Mouse (Mus musculus) liver, embryonic 15.5 days (tissue): ENCODE measurements around the gene Olfr99. TPM values are rescaled to one million over a fixed set of nuclear protein-coding genes. Genes with fewer than 3 reads are reported as not detected.

Experiments used
- ATAC-seq: fragments of 200-750 bp; cut with Nextera tagmentation; 2 replicates; pipeline ENCODE4 v1.8.0; 2017; ENCODE audit warnings: moderate number of reproducible peaks, mild to moderate bottlenecking, moderate library complexity; ENCODE audit not compliant: insufficient read depth
- H3K27ac ChIP-seq: fragments of 300-500 bp; sonication (generic); replicated peaks from 2 replicates; pipeline ENCODE4 v1.5.1; 2015; ENCODE audit warnings: mild to moderate bottlenecking, inconsistent platforms
- H3K27me3 ChIP-seq: fragments of 300-500 bp; sonication (generic); 2 replicates; pipeline ENCODE4 v1.6.1; 2015; ENCODE audit warnings: mild to moderate bottlenecking, inconsistent platforms
- H3K36me3 ChIP-seq: fragments of 300-500 bp; sonication (generic); replicated peaks from 2 replicates; pipeline ENCODE4 v1.6.1; 2015; ENCODE audit warnings: moderate library complexity, mild to moderate bottlenecking, inconsistent platforms
- H3K4me1 ChIP-seq: fragments of 300-500 bp; sonication (generic); replicated peaks from 2 replicates; pipeline ENCODE4 v1.6.1; 2015; ENCODE audit warnings: inconsistent platforms
- H3K4me2 ChIP-seq: fragments of 300-500 bp; sonication (generic); 2 replicates; pipeline ENCODE4 v1.6.1; 2015; ENCODE audit warnings: moderate library complexity, mild to moderate bottlenecking, inconsistent platforms
- H3K4me3 ChIP-seq: fragments of 300-500 bp; sonication (generic); replicated peaks from 2 replicates; pipeline ENCODE4 v1.5.1; 2015; ENCODE audit warnings: mild to moderate bottlenecking, inconsistent platforms
- H3K9ac ChIP-seq: fragments of 300-500 bp; sonication (generic); 2 replicates; pipeline ENCODE4 v1.6.1; 2015; ENCODE audit warnings: moderate library complexity, mild to moderate bottlenecking, inconsistent platforms
- H3K9me3 ChIP-seq: fragments of 300-500 bp; sonication (generic); replicated peaks from 2 replicates; pipeline ENCODE4 v1.6.1; 2016; ENCODE audit warnings: inconsistent platforms
- WGBS: fragments of 180-500 bp; shearing (Covaris S2); methylation state at CpG from one replicate; pipeline ENCODE4 v1.1.7; 2015; ENCODE audit warnings: mixed read lengths; ENCODE audit not compliant: insufficient replicate concordance; 5-methylcytosine and 5-hydroxymethylcytosine counted together
- polyA plus RNA-seq: library from polyadenylated mRNA; unstranded; fragments of >200 nt; fragmentation: Nextera tagmentation; extraction: Ambion mirVana; gene quantifications from 2 replicates; pipeline ENCODE4 v1.2.1, GENCODE M21; 2015

The Olfr99 gene
- polyA plus RNA-seq, result not detected in 2 replicates

- WGBS, result 65% methylated on average over 1 of the region's 1 CpGs
- no peaks in the 10 kb centered on the region for H3K27me3 ChIP-seq
- H3K36me3 ChIP-seq, result no peaks in the 10 kb centered on the region
- H3K4me1 ChIP-seq, result no peaks in the 10 kb centered on the region
- H3K27ac ChIP-seq, result no peak within 1 kb of the TSS
- ATAC-seq, result no peak
- H3K9ac ChIP-seq, result no peak within 1 kb of the TSS
- no peak within 1 kb of the TSS for H3K4me3 ChIP-seq
- no peaks in the 10 kb centered on the region for H3K9me3 ChIP-seq
- no peak within 1 kb of the TSS for H3K4me2 ChIP-seq
These were observed at the start of gene Olfr99 for GRCm38 (mm10) chr17:37283360-37283759. Gene Olfr99, minus strand, starts transcription at chr17:37283460.

DNA sequence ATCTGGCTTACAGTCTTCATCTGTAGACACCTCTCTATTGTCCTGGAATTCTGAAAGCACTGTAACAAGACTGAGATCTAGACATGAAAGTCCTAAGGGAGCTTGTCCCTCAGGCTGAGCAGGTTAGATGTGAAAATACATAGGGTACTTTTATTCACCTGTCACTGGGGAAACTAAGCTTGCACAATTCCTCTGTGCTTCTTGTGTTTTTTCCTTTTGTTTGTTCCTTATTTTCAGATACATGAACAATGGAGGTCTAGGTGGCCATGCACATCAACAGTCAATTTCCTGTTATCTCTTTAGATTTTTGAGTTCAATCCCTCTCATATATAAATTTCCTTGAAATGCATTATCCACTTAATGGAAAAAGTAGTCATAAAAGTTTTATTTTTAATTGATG is 33.7 kb upstream of the Olfr99 start, which contains the start of gene Olfr102:
Gene Olfr102, minus strand, starts transcription at position 101 of the 400 bp plus-strand sequence.
- H3K4me2 ChIP-seq, result no peak within 1 kb of the TSS
- H3K9me3 ChIP-seq, result no peaks in the 10 kb centered on the region
- no peak within 1 kb of the TSS for H3K9ac ChIP-seq
- H3K27me3 ChIP-seq, result no peaks in the 10 kb centered on the region
- H3K36me3 ChIP-seq, result no peaks in the 10 kb centered on the region
- H3K4me1 ChIP-seq, result no peaks in the 10 kb centered on the region
- ATAC-seq, result no peak
- H3K27ac ChIP-seq, result no peak within 1 kb of the TSS
- no peak within 1 kb of the TSS for H3K4me3 ChIP-seq

GRCm38 (mm10) chr17:37310146-37310699 is 27.0 kb upstream of the Olfr99 start:
- 23% methylated on average over 2 of the region's 2 CpGs for WGBS

GRCm38 (mm10) chr17:37308483-37308882 is 25.2 kb upstream of the Olfr99 start:
- Histone ChIP-seq H3K27me3 (no peaks in the 10 kb centered on the region), H3K27ac (no peak overlapping the region), H3K4me3 (no peak overlapping the region), H3K4me1 (no peaks in the 10 kb centered on the region), H3K4me2 (no peak overlapping the region), H3K9me3 (no peaks in the 10 kb centered on the region), H3K9ac (no peak overlapping the region), H3K36me3 (no peaks in the 10 kb centered on the region)
- WGBS, result 31% methylated on average over 4 of the region's 4 CpGs
- ATAC-seq, result no peak

More at GRCm38 (mm10) chr17:37310146-37310699, 27.0 kb upstream of the Olfr99 start:
- no peaks in the 10 kb centered on the region for H3K27me3 ChIP-seq
- no peak overlapping the region for H3K4me2 ChIP-seq
- H3K36me3 ChIP-seq, result no peaks in the 10 kb centered on the region
- no peak overlapping the region for H3K4me3 ChIP-seq
- no peak overlapping the region for H3K27ac ChIP-seq
- no peaks in the 10 kb centered on the region for H3K9me3 ChIP-seq
- H3K4me1 ChIP-seq, result no peaks in the 10 kb centered on the region
- ATAC-seq, result no peak
- H3K9ac ChIP-seq, result no peak overlapping the region

DNA sequence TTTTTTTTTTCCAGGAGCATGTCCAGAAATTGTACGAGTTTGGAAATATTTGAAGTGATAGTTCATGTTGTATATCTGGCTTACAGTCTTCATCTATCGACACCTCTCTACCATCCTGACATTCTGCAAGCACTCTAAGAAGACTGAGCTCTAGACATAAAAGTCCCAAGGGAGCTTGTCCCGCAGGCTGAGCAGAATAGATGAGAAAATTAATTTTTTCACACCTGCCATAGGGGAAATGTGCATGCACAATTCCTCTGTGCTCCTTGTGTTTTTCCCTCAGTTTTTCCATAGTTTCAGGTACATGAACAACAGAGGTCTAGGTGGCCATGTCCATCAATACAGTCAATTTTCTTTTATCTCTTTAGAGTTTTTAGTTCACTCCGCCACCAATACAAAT is 21.0 kb upstream of the Olfr99 start, which contains the start of gene Olfr101:
Gene Olfr101, minus strand, starts transcription at position 101 of the 400 bp plus-strand sequence.
- no peaks in the 10 kb centered on the region for H3K36me3 ChIP-seq
- ATAC-seq, result no peak
- 63% methylated on average over 4 of the region's 4 CpGs for WGBS

GRCm38 (mm10) chr17:37280331-37280730 is 2.9 kb downstream of the Olfr99 start:
- Histone ChIP-seq H3K36me3 (no peaks in the 10 kb centered on the region), H3K4me3 (no peak overlapping the region), H3K9ac (no peak overlapping the region), H3K4me2 (no peak overlapping the region), H3K27me3 (no peaks in the 10 kb centered on the region), H3K9me3 (no peaks in the 10 kb centered on the region), H3K27ac (no peak overlapping the region), H3K4me1 (no peaks in the 10 kb centered on the region)
- no peak for ATAC-seq
- WGBS, result 64% methylated on average over 1 of the region's 1 CpGs

More for the DNA sequence above, 21.0 kb upstream of the Olfr99 start, which contains the start of gene Olfr101:
- H3K27ac ChIP-seq, result no peak within 1 kb of the TSS
- H3K27me3 ChIP-seq, result no peaks in the 10 kb centered on the region
- no peak within 1 kb of the TSS for H3K9ac ChIP-seq
- no peak within 1 kb of the TSS for H3K4me3 ChIP-seq
- H3K9me3 ChIP-seq, result no peaks in the 10 kb centered on the region
- H3K4me2 ChIP-seq, result no peak within 1 kb of the TSS
- no peaks in the 10 kb centered on the region for H3K4me1 ChIP-seq

GRCm38 (mm10) chr17:37276573-37276972 is 6.7 kb downstream of the Olfr99 start:
- Histone ChIP-seq H3K4me1 (no peaks in the 10 kb centered on the region), H3K36me3 (no peaks in the 10 kb centered on the region), H3K9me3 (no peaks in the 10 kb centered on the region), H3K4me3 (no peak overlapping the region), H3K27ac (no peak overlapping the region), H3K4me2 (no peak overlapping the region), H3K9ac (no peak overlapping the region), H3K27me3 (no peaks in the 10 kb centered on the region)
- ATAC-seq, result no peak

GRCm38 (mm10) chr17:37275626-37276248 is 7.5 kb downstream of the Olfr99 start:
- H3K4me3 ChIP-seq, result no peak overlapping the region
- WGBS, result 55% methylated on average over 2 of the region's 2 CpGs
- H3K9ac ChIP-seq, result no peak overlapping the region
- no peaks in the 10 kb centered on the region for H3K9me3 ChIP-seq
- H3K27me3 ChIP-seq, result no peaks in the 10 kb centered on the region
- H3K27ac ChIP-seq, result no peak overlapping the region
- no peak for ATAC-seq
- H3K4me1 ChIP-seq, result no peaks in the 10 kb centered on the region; the same call in 1 of the 2 replicates
- no peak overlapping the region for H3K4me2 ChIP-seq
- H3K36me3 ChIP-seq, result no peaks in the 10 kb centered on the region

DNA sequence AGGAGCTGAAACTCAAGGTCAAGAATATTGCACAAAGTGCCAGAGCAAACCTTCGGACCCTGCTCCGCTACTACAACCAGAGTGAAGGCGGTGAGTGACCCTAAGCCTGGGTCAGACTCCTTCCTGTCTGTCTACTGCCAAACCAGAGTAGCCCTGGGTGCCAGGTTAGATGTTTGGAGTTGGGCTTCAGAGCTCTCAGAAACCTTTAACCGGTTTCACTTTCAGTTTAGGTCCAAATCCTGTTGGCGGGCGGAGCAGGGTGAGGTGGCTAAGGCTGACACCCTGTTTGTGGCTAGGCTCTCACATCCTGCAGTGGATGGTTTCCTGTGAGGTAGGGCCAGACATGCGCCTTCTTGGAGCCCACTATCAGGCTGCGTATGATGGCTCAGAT is 12.6 kb downstream of the Olfr99 start:
- Histone ChIP-seq H3K9me3 (no peaks in the 10 kb centered on the region), H3K4me1 (no peaks in the 10 kb centered on the region; the same call in 1 of the 2 replicates), H3K36me3 (no peaks in the 10 kb centered on the region), H3K4me2 (peak overlapping the region; percentile 77), H3K27me3 (no peaks in the 10 kb centered on the region), H3K27ac (no peak overlapping the region), H3K9ac (no peak overlapping the region), H3K4me3 (peak overlapping the region; percentile 61)
- WGBS, result 15% methylated on average over 8 of the region's 8 CpGs
- peak; percentile 40; the same call in 1 of the 2 replicates for ATAC-seq

DNA sequence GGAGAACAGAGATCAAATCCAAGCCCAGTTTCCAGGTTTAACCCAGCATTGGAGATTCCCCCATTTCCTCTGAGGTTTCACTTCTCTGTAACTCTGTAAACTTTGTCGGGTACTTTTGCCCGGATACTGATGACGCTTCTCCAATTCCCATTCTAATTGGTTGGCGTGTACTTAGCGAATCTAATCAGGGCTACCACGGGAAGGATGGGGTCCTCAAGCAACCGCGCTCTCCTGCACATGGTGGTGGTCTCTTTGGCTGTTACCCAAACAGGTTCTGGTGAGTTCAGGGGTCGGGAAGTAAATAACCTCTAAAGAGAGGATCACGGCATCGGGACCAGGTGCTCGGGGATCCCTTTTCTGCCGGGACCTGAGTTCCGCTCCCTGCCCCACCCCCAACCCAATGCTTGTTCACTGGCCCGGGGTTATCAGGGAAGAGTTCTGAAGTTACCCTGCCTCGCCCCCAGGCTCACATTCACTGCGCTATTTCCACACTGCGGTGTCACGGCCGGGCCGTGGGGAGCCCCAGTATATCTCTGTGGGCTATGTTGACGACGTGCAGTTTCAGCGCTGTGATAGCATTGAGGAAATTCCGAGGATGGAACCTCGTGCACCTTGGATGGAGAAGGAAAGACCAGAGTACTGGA is 13.1 kb downstream of the Olfr99 start, which contains the start of gene H2-M3:
Gene H2-M3, plus strand, starts transcription at position 163 of the 644 bp plus-strand sequence.
- Histone ChIP-seq H3K9me3 (no peaks in the 10 kb centered on the region), H3K4me1 (no peaks in the 10 kb centered on the region; the same call in 1 of the 2 replicates), H3K9ac (no peak within 1 kb of the TSS), H3K27ac (no peak within 1 kb of the TSS), H3K27me3 (no peaks in the 10 kb centered on the region), H3K4me2 (peak within 1 kb of the TSS; percentile 77), H3K36me3 (no peaks in the 10 kb centered on the region), H3K4me3 (peak within 1 kb of the TSS; percentile 61)
- 2% methylated on average over 26 of the region's 26 CpGs for WGBS
- peak; percentile 76 for ATAC-seq

GRCm38 (mm10) chr17:37263626-37264025 is 19.6 kb downstream of the Olfr99 start, which contains the start of gene Olfr98:
Gene Olfr98, minus strand, starts transcription at chr17:37263749.
- Histone ChIP-seq H3K9me3 (no peaks in the 10 kb centered on the region), H3K4me1 (no peaks in the 10 kb centered on the region), H3K4me3 (no peak within 1 kb of the TSS), H3K27ac (no peak within 1 kb of the TSS), H3K36me3 (no peaks in the 10 kb centered on the region), H3K27me3 (no peaks in the 10 kb centered on the region), H3K9ac (no peak within 1 kb of the TSS), H3K4me2 (no peak within 1 kb of the TSS)
- ATAC-seq, result no peak
- WGBS, result 48% methylated on average over 1 of the region's 1 CpGs
